Mouse (Mus musculus) testis, adult 2 months (tissue): ENCODE results near the gene Hspg2.

Experiments used
- CTCF ChIP-seq: fragments of 200-500 bp; IDR thresholded peaks from 2 replicates; pipeline ENCODE4 v1.5.1; 2012; ENCODE audit warnings: low read depth, mild to moderate bottlenecking, inconsistent platforms, low read length, moderate library complexity; ENCODE audit not compliant: control insufficient read depth, insufficient read depth, insufficient replicate concordance
- POLR2A ChIP-seq: fragments of 200-500 bp; IDR thresholded peaks from 2 replicates; pipeline ENCODE4 v1.6.1; 2012; ENCODE audit warnings: low read depth, mild to moderate bottlenecking, inconsistent platforms, low read length, moderate library complexity; ENCODE audit not compliant: control insufficient read depth

DNA sequence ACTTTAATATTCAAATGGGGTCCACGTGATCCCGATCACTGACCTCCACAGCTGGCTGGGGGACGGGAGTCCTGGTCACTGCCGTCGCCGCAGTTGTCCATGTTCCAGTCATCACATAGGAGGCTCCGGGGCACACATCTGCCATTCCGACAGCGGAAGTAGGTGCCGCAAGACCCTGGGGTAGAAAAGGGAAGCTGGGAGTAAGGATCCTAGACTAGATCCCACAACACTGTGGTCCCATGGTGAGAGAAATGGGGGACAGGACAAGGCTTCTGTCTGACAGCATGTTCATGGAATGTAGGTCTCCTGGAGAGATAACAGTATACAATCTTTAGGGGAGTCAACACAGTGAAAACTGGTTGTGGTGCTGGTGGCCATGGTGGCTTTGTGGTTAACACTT, 105.9 kb downstream of the Hspg2 start, which contains the start of gene Ldlrad2:
- TF ChIP-seq CTCF (no peak), POLR2A (no peak)
